Mouse (Mus musculus) adrenal gland, postnatal 0 days (tissue): Measurements from ENCODE around the gene Kcnk1. TPM values are rescaled to one million over a fixed set of nuclear protein-coding genes. Genes with fewer than 3 reads are reported as not detected.

Experiments
- polyA plus RNA-seq: library from polyadenylated mRNA; unstranded; fragments of >200 nt; fragmentation: Nextera tagmentation; extraction: Ambion mirVana; gene quantifications from 2 replicates; pipeline ENCODE4 v1.2.1, GENCODE M21; 2015

The Kcnk1 gene
- polyA plus RNA-seq, result 1.7 and 3.8 TPM in 2 replicates

DNA sequence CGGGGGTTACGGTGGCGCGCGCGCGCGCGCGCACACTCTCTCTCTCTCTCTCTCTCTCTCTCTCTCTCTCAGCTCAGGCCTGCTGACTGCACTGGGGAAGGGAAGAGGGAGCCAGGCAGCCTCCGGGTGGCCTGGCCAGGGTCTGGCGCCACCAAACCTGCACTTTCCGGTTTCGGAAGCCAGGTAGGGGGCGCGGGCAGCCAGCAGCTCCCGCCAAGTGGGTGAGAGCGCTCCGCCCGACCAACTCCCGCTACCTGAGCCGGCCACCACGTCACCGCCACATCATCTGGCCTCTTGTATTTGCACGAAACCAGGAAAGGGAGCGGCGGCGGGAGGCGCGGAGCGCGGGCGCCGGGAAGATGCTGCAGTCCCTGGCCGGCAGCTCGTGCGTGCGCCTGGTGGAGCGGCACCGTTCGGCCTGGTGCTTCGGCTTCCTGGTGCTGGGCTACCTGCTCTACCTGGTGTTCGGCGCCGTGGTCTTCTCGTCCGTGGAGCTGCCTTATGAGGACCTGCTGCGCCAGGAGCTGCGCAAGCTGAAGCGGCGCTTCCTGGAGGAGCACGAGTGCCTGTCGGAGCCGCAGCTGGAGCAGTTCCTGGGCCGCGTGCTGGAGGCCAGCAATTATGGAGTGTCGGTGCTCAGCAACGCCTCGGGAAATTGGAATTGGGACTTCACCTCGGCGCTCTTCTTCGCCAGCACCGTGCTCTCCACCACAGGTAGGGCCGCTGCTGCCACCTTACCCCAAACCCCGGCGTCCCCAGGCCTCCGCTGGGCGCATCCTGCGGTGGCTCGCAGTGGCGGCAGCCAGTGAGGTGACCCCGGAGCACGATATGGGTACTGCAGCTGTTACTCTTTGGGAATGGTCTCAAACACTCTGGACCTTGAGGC, at the start of gene Kcnk1:
Kcnk1 (plus strand) TSS at position 70 of the 886 bp plus-strand sequence.

Other genes with a start within 250 kb of the Kcnk1 start
- 0.40 and 1.5 TPM in 2 replicates for gene Pcnx2, start 96.9 kb upstream of the Kcnk1 start, polyA plus RNA-seq
- gene Map3k21, start 84.7 kb upstream of the Kcnk1 start, polyA plus RNA-seq, result 0.32 and 0.91 TPM in 2 replicates